Mouse (Mus musculus): ENCODE results near the gene Gm9508.

GRCm38 (mm10) chr10:77647461-77647860 lies 49.6 kb downstream of the Gm9508 start:
- no peak for TF ChIP-seq JUND (conservative IDR thresholded peaks at IDR 0.05; ENCODE audit: low read depth, low read length)
- TF ChIP-seq EP300 (IDR thresholded peaks at IDR 0.05; ENCODE audit: low read length) = no peak
- TF ChIP-seq MYC (IDR thresholded peaks at IDR 0.05; ENCODE audit: low read depth, low read length) = no peak
- no peak for TF ChIP-seq CTCF (conservative IDR thresholded peaks at IDR 0.05 in 1 of 2, IDR thresholded peaks at IDR 0.05 in 1 of 2; ENCODE audit: low read depth in 2 of 2, low read length in 2 of 2)
- TF ChIP-seq MAZ (IDR thresholded peaks at IDR 0.05; ENCODE audit: low read depth, low read length) = no peak
- no peak for TF ChIP-seq POLR2A (IDR thresholded peaks at IDR 0.05; ENCODE audit: low read depth, low read length)
- no peak for TF ChIP-seq ZNF384 (IDR thresholded peaks at IDR 0.05; ENCODE audit: low read depth, low read length)
- TF ChIP-seq MXI1 (IDR thresholded peaks at IDR 0.05; ENCODE audit: low read depth, low read length) = no peak
- no peak for TF ChIP-seq MAX (IDR thresholded peaks at IDR 0.05; ENCODE audit: low read length)
